9 mouse cellular contexts compared by ENCODE assay signal in the genomic region with DNA sequence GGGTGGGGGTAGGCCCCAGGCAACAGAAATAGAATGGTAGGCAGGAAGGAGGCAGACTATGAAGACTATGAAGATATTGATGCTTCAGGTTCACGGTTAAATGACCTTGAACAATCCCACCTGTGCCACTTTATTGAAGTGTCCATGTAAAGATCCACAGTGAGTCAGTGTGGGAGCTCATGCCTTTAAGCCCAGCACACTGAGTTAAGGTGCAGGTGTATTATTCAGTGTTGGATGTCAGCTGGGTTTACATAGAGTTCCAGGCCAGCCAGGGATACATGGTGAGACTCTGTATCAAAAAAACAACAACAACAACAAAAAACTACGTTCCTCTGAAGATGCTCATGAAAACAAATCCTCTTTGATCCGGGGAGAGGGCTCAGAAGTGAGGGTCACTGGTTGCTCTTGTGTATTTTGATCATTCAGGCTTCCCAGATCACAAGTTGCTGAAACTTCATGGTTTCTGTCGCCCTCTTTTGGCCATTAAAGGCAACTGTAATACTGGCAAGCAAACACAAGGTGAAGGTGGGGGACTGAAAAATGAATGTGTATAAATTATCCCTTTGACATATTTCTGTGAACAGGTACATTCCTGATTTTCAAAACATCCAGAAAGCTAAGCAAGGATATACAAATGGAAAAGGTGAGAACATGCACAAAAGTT. TPM values are rescaled to one million over a fixed set of nuclear protein-coding genes. Genes with fewer than 3 reads are reported as not detected.
DNase-seq lines count a peak whose midpoint lies in the region; ATAC-seq lines count a peak whose summit lies in the region.
"Had no signal": no experiment of that assay in that cellular context is flagged by ENCODE, and none has a peak within 500 bp of the region (broad histone marks: within the 10 kb centered on the region; RNA-seq: fewer than 3 reads in every experiment).

No protein-coding gene starts in this region.

- peak; percentile 46 for ATAC-seq in inflammation-experienced regulatory T-cells, adult 6 months

- DNase-seq in ovary, postnatal 14 days (ENCODE audit: low spot score): peak; percentile 6
- DNase-seq in ovary, postnatal 10 days (ENCODE audit: low spot score): no peak
- peak; percentile 33 for DNase-seq in T-cell, adult 2 months (ENCODE audit: low spot score)
- DNase-seq in embryo, embryonic 10 days (ENCODE audit: low spot score): peak; percentile 75
- peak; percentile 50 for DNase-seq in lung, postnatal 36 days
- peak; percentile 70 for DNase-seq in thymus, postnatal 0 days (ENCODE audit: low spot score)

RNA-seq across cellular contexts. Expression of gene H2-M10.4, which starts 43.9 kb away (rescaled TPM):
- not detected for polyA plus RNA-seq in inflammation-experienced regulatory T-cells, adult 6 months (2017; shearing (Covaris generic))
- polyA plus RNA-seq in thymus, postnatal 0 days (2015; fragmentation: Nextera tagmentation; extraction: Ambion mirVana): not detected in 2 replicates
- polyA plus RNA-seq: heart, embryonic 14.5 days; myocyte had no signal

RNA-seq across cellular contexts. Expression of gene H2-M10.3, which starts 50.0 kb away (rescaled TPM):
- polyA plus RNA-seq in inflammation-experienced regulatory T-cells, adult 6 months (2017; shearing (Covaris generic)): not detected
- polyA plus RNA-seq in thymus, postnatal 0 days (2015; fragmentation: Nextera tagmentation; extraction: Ambion mirVana): 0.08 TPM in 1 of 2 replicates, not detected in the other
- polyA plus RNA-seq: heart, embryonic 14.5 days; myocyte had no signal
